Mouse (Mus musculus): Measurements from ENCODE around the gene 1700080O16Rik. TPM values are rescaled to one million over a fixed set of nuclear protein-coding genes. Genes with fewer than 3 reads are reported as not detected.

Gene 1700080O16Rik
- not detected in 2 replicates for polyA plus RNA-seq (2015; fragmentation: Nextera tagmentation; extraction: Ambion mirVana)

DNA sequence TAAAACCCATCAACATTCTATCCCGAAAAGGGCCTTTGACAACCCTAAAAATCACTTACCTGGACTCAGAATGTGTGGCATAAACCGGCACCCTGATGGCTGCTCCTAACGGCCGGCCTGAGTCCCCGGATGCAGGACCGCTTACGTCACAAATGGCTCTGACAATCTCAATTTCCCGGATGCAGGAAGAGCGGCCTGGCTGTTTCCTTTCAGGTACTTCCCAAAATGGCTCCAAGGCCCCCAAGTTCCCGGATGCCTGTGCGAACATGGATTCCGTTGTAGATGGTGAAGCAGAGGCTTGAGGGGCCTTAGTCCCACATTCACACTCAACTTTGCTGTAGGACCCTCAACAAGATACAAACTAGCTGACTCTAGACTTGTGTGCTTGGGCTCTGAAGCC, at the start of gene 1700080O16Rik:
Gene 1700080O16Rik, minus strand, starts transcription at position 101 of the 400 bp plus-strand sequence.
- H3K27me3 ChIP-seq = no peaks in the 10 kb centered on the region
- H3K4me1 ChIP-seq (replicated peaks) = no peaks in the 10 kb centered on the region
- ATAC-seq (ENCODE audit: low FRiP score, low read depth) = no peak
- H3K4me3 ChIP-seq = no peak within 1 kb of the TSS
- H3K9me3 ChIP-seq = no peaks in the 10 kb centered on the region
- WGBS = 93% methylated on average over 12 of the region's 12 CpGs
- no peak within 1 kb of the TSS for H3K27ac ChIP-seq (replicated peaks)
- no peaks in the 10 kb centered on the region for H3K36me3 ChIP-seq
- H3K4me2 ChIP-seq = no peak within 1 kb of the TSS
- no peak within 1 kb of the TSS for H3K9ac ChIP-seq

DNA sequence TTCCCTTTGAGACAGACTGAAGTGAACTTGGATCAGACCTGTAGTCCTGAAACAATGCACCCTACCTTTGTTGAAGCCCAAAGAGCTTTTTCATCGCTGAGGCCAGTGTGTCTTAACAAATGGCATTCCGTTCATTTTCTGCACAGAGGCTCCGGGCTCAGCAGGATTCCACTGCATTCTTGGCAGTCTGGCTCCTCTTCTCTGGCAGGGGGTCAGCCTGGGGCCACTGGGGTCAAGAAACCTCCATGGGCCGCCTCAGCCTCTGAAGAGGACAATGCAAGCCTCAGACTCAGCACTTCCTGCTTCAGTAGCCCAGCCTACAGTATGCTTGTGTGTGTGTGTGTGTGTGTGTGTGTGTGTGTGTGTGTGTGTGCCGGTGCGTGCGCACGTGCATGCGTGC, 45.1 kb upstream of the 1700080O16Rik start:
- no peak overlapping the region for H3K9ac ChIP-seq
- 41% methylated on average over 9 of the region's 9 CpGs for WGBS

DNA sequence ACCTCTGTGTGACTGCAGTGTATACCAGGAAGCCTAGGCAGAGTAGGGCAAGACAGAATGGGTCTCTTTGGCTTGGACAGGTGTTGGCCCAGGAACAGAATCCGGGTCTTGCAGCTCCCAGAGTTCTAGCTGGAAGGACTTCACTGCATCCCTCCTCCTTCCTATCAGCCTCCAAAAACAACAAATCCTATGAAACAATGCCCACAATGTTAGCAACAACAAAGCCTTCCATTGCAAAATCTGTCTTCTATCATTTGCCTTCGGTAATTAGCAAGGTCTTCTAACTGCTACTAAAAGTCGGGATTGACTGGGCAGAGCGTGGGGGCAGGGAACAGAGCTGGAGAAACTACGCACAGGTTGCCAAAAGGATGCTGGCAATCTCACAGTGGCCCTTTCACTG, 27.5 kb upstream of the 1700080O16Rik start:
- ATAC-seq (ENCODE audit: low FRiP score, low read depth) = no peak
- Histone ChIP-seq H3K4me2 (no peak overlapping the region), H3K27me3 (no peaks in the 10 kb centered on the region), H3K9me3 (no peaks in the 10 kb centered on the region), H3K36me3 (no peaks in the 10 kb centered on the region), H3K4me1 (replicated peaks) (no peaks in the 10 kb centered on the region), H3K9ac (no peak overlapping the region), H3K4me3 (no peak overlapping the region), H3K27ac (replicated peaks) (no peak overlapping the region)
- WGBS = 75% methylated on average over 5 of the region's 5 CpGs

More for the DNA sequence above, 45.1 kb upstream of the 1700080O16Rik start:
- no peak overlapping the region for H3K4me3 ChIP-seq
- H3K9me3 ChIP-seq = no peaks in the 10 kb centered on the region
- no peak overlapping the region for H3K4me2 ChIP-seq
- H3K27ac ChIP-seq (replicated peaks) = no peak overlapping the region
- ATAC-seq (ENCODE audit: low FRiP score, low read depth) = no peak
- H3K27me3 ChIP-seq = no peaks in the 10 kb centered on the region
- no peaks in the 10 kb centered on the region for H3K4me1 ChIP-seq (replicated peaks)
- no peaks in the 10 kb centered on the region for H3K36me3 ChIP-seq

DNA sequence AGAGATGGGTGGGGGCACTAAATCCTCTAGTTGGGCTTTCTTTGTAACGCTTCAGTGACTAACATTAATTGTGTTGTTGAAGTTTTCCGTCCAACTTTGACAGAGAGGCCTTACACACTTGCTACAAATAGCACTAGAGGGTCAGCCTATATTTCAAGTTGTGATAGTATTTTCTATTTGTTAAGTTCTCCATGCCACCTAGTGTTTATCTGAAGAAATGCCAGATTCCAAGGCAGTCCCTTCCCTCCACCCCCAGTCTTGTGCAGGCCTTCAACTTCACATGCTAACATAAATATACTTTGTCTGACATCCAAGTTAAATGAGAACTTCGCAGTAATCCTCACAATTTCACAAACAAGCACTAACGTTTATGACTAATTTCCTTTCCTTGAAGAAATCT, 26.9 kb upstream of the 1700080O16Rik start:
- Histone ChIP-seq H3K36me3 (no peaks in the 10 kb centered on the region), H3K4me2 (no peak overlapping the region), H3K27me3 (no peaks in the 10 kb centered on the region), H3K27ac (replicated peaks) (no peak overlapping the region), H3K4me1 (replicated peaks) (no peaks in the 10 kb centered on the region), H3K9me3 (no peaks in the 10 kb centered on the region), H3K9ac (no peak overlapping the region), H3K4me3 (no peak overlapping the region)
- 82% methylated on average over 4 of the region's 4 CpGs for WGBS
- no peak for ATAC-seq (ENCODE audit: low FRiP score, low read depth)

DNA sequence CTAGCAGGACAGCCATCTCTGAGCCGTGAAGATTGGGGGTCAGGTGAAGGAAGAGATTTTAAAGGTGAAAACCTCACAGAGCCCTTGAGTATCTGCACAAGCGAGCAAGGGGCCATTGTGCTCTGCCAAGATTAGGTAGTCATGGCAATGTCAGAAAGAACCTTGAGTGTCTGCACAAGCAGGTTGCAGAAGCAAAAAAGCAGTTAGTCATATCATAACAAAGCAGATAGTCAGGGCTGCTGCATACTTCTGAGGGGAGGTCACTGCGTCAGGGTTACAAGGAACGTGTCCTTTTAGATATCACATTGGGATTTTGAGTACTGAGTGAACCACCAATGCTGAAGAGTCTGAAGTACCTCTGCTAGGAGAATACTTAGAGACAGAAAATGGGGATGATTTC, 3.8 kb upstream of the 1700080O16Rik start:
- ATAC-seq (ENCODE audit: low FRiP score, low read depth) = no peak
- no peak overlapping the region for H3K4me2 ChIP-seq
- H3K4me1 ChIP-seq (replicated peaks) = no peaks in the 10 kb centered on the region
- H3K27ac ChIP-seq (replicated peaks) = no peak overlapping the region
- no peaks in the 10 kb centered on the region for H3K27me3 ChIP-seq
- H3K9ac ChIP-seq = no peak overlapping the region
- WGBS = 67% methylated on average over 4 of the region's 4 CpGs
- H3K9me3 ChIP-seq = no peaks in the 10 kb centered on the region
- H3K36me3 ChIP-seq = no peaks in the 10 kb centered on the region
- H3K4me3 ChIP-seq = no peak overlapping the region

DNA sequence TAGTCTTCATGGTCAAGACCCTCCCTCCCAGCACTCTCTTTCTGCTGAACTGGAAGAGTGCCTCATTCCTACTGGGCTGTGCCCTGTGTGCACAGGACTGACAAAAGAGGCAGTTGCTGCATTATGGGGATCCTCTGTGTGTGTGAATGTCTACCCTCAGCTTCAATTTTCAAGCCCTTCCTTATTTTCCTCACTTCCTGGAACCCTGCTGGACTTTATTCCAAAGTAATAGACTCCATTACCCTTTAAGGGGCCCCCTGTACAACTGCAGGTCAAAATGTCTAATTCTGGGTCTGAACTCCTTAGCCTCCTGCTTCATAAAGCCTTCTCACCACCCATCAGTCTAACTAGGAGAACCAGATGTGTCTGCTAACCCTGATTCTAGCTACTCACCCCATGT, 2.0 kb upstream of the 1700080O16Rik start:
- Histone ChIP-seq H3K36me3 (no peaks in the 10 kb centered on the region), H3K27me3 (no peaks in the 10 kb centered on the region), H3K9ac (no peak overlapping the region), H3K4me1 (replicated peaks) (no peaks in the 10 kb centered on the region), H3K4me2 (no peak overlapping the region), H3K27ac (replicated peaks) (no peak overlapping the region), H3K4me3 (no peak overlapping the region), H3K9me3 (no peaks in the 10 kb centered on the region)
- ATAC-seq (ENCODE audit: low FRiP score, low read depth) = no peak

DNA sequence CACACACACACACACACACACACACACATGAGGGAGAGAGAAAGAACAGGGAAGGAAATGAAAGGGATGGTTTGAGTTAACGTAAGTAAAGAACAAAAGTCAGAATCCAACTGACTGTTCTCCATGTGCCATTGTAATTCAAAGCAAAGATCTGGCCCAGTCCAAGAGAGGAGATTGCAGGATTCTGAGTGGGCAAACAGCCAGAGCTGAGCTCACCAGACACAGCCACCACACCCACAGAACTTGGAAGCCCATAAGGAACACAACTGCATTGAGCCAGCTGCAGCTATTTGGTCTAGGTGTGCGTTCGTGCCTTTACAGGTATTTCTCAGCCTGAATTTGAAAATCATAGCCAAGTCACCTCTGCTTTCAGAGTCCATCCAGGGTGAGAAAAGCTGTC, 24.5 kb downstream of the 1700080O16Rik start:
- H3K4me2 ChIP-seq = no peak overlapping the region
- WGBS = 79% methylated on average over 3 of the region's 3 CpGs
- no peak overlapping the region for H3K9ac ChIP-seq
- ATAC-seq (ENCODE audit: low FRiP score, low read depth) = no peak
- no peak overlapping the region for H3K4me3 ChIP-seq
- no peaks in the 10 kb centered on the region for H3K36me3 ChIP-seq
- no peaks in the 10 kb centered on the region for H3K9me3 ChIP-seq
- H3K4me1 ChIP-seq (replicated peaks) = no peaks in the 10 kb centered on the region
- H3K27ac ChIP-seq (replicated peaks) = no peak overlapping the region
- no peaks in the 10 kb centered on the region for H3K27me3 ChIP-seq

DNA sequence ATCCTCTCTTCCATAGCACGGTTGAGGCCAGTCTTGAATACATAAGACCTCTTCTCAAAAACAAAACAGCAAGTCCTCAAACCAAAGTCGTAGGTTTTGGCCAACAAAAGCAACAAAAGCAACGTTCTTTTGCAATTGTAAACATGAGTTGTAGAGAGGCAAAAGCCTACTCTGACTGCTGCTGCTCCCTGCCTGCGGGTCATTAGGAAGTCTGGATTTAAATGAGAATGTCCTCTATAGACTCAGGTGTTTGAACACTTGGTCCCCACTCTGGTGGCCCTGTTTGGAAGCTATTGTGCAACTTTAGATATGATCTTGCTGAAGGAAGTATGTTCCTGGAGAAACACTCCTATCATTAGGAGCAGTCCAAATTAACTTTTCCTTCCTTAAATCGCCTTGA, 34.5 kb downstream of the 1700080O16Rik start:
- Histone ChIP-seq H3K27ac (replicated peaks) (no peak overlapping the region), H3K36me3 (no peaks in the 10 kb centered on the region), H3K27me3 (no peaks in the 10 kb centered on the region), H3K9ac (no peak overlapping the region), H3K4me1 (replicated peaks) (no peaks in the 10 kb centered on the region), H3K9me3 (no peaks in the 10 kb centered on the region), H3K4me2 (no peak overlapping the region), H3K4me3 (no peak overlapping the region)
- 56% methylated on average over 5 of the region's 5 CpGs for WGBS
- no peak for ATAC-seq (ENCODE audit: low FRiP score, low read depth)

DNA sequence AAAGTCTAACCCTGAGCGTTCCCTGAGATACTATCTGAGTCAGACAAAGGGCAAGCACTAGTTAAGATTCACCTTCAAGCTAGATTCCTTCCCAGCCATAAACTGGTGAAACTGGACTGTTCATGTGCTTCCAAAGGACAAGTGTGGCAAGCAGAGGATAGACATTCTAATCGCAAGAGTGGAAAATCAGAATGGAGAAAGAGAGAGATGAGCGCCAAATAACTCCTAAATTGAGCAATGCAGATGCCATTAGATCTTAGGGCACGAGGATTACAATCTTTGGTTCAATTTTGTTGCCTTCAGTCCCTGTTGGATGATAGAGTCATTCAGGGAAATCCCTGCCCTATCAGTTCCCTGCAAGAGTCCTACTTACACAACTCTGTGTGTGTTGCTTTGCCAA, 53.5 kb downstream of the 1700080O16Rik start:
- Histone ChIP-seq H3K27ac (replicated peaks) (no peak overlapping the region), H3K4me3 (no peak overlapping the region), H3K4me2 (no peak overlapping the region), H3K9me3 (no peaks in the 10 kb centered on the region), H3K36me3 (no peaks in the 10 kb centered on the region), H3K4me1 (replicated peaks) (no peaks in the 10 kb centered on the region), H3K27me3 (no peaks in the 10 kb centered on the region), H3K9ac (no peak overlapping the region)
- 79% methylated on average over 4 of the region's 4 CpGs for WGBS
- ATAC-seq (ENCODE audit: low FRiP score, low read depth) = no peak

Other genes starting within 250 kb of the 1700080O16Rik start
- gene Usp26, start 171.5 kb downstream of the 1700080O16Rik start, polyA plus RNA-seq (2015; fragmentation: Nextera tagmentation; extraction: Ambion mirVana) = not detected in 2 replicates
- gene Gpc4, start 192.5 kb upstream of the 1700080O16Rik start, polyA plus RNA-seq (2015; fragmentation: Nextera tagmentation; extraction: Ambion mirVana) = 12.5 and 12.9 TPM in 2 replicates

Data from hindbrain, embryonic 15.5 days (tissue).